Mouse (Mus musculus) forebrain, embryonic 12.5 days (tissue): ENCODE data around the gene Cog1. TPM values are rescaled to one million over a fixed set of nuclear protein-coding genes. Genes with fewer than 3 reads are reported as not detected.
"Not testable (repeated sequence)": the region's sequence is repeated elsewhere in the genome, so short reads cannot be mapped to it uniquely, and the experiment has no call there.

ENCODE experiments used
- ATAC-seq: fragments of 200-750 bp; cut with Nextera tagmentation; 2 replicates; pipeline ENCODE4 v1.8.0; 2017; ENCODE audit warnings: moderate TSS enrichment; ENCODE audit not compliant: low FRiP score
- H3K27ac ChIP-seq: fragments of 300-500 bp; sonication (generic); 2 replicates; pipeline ENCODE4 v1.5.1; 2016; ENCODE audit warnings: mild to moderate bottlenecking
- H3K27me3 ChIP-seq: fragments of 300-500 bp; sonication (generic); 2 replicates; pipeline ENCODE4 v1.6.1; 2016; ENCODE audit warnings: mild to moderate bottlenecking
- H3K36me3 ChIP-seq: fragments of 300-500 bp; sonication (generic); replicated peaks from 2 replicates; pipeline ENCODE4 v1.6.1; 2016; ENCODE audit warnings: mild to moderate bottlenecking
- H3K4me1 ChIP-seq: fragments of 300-500 bp; sonication (generic); 2 replicates; pipeline ENCODE4 v1.6.1; 2016
- H3K4me2 ChIP-seq: fragments of 300-500 bp; sonication (generic); 2 replicates; pipeline ENCODE4 v1.6.1; 2016; ENCODE audit warnings: mild to moderate bottlenecking, moderate library complexity
- H3K4me3 ChIP-seq: fragments of 300-500 bp; sonication (generic); replicated peaks from 2 replicates; pipeline ENCODE4 v1.5.1; 2016; ENCODE audit warnings: mild to moderate bottlenecking
- H3K9ac ChIP-seq: fragments of 300-500 bp; sonication (generic); 2 replicates; pipeline ENCODE4 v1.6.1; 2016; ENCODE audit warnings: mild to moderate bottlenecking
- H3K9me3 ChIP-seq: fragments of 300-500 bp; sonication (generic); 2 replicates; pipeline ENCODE4 v1.6.1; 2016
- WGBS: fragments of 180-500 bp; shearing (Covaris S2); methylation state at CpG from one replicate; pipeline ENCODE4 v1.1.7; 2016; 5-methylcytosine and 5-hydroxymethylcytosine counted together
- polyA plus RNA-seq: library from polyadenylated mRNA; unstranded; fragments of >200 nt; fragmentation: Nextera tagmentation; extraction: Ambion mirVana; gene quantifications from 2 replicates; pipeline ENCODE4 v1.2.1, GENCODE M21; 2016

Gene Cog1
- polyA plus RNA-seq, 1 experiment from 2014 or later: 35.3 TPM

DNA sequence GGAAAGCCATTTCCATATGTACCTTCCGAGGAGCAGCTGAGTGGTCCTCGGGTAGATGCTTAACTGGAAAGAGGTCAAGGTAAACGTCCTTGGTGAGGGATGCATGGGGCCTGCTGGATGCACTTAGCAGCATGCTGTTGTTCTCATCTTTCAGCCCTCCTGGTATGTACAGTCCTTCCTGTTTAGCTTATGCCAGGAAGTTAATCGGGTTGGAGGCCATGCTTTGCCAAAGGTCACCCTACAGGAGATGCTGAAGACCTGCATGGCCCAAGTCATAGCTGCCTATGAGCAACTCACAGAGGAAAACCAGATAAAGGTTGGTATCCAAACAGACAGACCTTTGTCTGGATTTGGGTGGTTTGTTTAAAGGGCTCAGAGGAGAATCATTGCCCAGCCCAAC lies 8.3 kb downstream of the Cog1 start:
- no peaks in the 10 kb centered on the region for H3K27me3 ChIP-seq
- no peak overlapping the region for H3K9ac ChIP-seq
- H3K4me3 ChIP-seq: no peak overlapping the region
- no peak overlapping the region for H3K4me2 ChIP-seq
- 0 out of 2 replicates have a peak, but pooled peaks cover 1% of the 10 kb centered on the region for H3K4me1 ChIP-seq
- 82% methylated on average over 4 of the region's 4 CpGs for WGBS
- no peak for ATAC-seq
- H3K9me3 ChIP-seq: no peaks in the 10 kb centered on the region
- H3K36me3 ChIP-seq: peaks cover 99% of the 10 kb centered on the region
- no peak overlapping the region for H3K27ac ChIP-seq

DNA sequence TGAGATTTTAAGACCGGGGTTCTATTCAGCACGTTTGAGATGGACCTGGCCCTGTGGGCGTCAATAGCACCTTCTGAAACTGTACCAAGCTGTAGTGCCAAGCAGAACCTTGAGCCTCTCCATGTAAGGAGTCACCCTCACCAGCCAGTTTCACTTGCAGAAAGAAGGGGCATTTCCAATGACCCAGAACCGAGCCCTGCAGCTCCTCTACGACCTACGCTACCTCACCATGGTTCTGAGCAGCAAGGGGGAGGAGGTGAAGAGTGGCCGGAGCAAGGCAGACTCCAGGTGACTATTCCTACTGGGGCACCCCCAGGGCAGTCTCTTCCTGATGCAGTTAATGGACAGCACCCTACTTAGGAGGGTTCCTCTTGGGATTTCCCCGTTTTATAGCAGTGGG lies 9.3 kb downstream of the Cog1 start:
- H3K4me3 ChIP-seq: no peak overlapping the region
- no peaks in the 10 kb centered on the region for H3K9me3 ChIP-seq
- 89% methylated on average over 8 of the region's 8 CpGs for WGBS
- H3K4me2 ChIP-seq: no peak overlapping the region
- H3K36me3 ChIP-seq: peaks cover 96% of the 10 kb centered on the region
- no peak overlapping the region for H3K9ac ChIP-seq
- no peaks in the 10 kb centered on the region for H3K4me1 ChIP-seq
- no peak for ATAC-seq
- no peak overlapping the region for H3K27ac ChIP-seq
- no peaks in the 10 kb centered on the region for H3K27me3 ChIP-seq

DNA sequence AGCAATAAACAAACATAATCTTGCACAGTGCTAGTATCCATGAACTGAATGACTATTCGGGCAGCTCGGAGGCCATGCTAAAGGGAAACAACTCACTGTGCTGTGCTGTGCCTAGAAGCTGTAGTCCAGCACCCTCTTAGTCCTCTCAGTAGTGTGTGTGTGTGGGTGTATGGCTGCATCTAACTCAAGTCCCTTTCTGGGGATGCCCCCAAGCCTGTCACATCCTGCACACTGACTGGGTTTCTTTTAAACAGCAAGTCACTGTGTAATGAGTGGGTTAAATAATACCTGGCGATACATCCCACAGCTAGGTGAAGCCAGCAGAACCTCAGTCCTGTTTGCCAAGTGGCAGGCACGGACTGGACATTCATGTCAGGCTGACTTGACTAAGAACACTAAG lies 9.8 kb downstream of the Cog1 start:
- Histone ChIP-seq H3K9me3 (no peaks in the 10 kb centered on the region), H3K36me3 (peaks cover 96% of the 10 kb centered on the region), H3K27me3 (no peaks in the 10 kb centered on the region), H3K4me2 (no peak overlapping the region), H3K4me3 (no peak overlapping the region), H3K9ac (no peak overlapping the region), H3K27ac (no peak overlapping the region), H3K4me1 (no peaks in the 10 kb centered on the region)
- WGBS: 90% methylated on average over 4 of the region's 4 CpGs
- no peak for ATAC-seq

DNA sequence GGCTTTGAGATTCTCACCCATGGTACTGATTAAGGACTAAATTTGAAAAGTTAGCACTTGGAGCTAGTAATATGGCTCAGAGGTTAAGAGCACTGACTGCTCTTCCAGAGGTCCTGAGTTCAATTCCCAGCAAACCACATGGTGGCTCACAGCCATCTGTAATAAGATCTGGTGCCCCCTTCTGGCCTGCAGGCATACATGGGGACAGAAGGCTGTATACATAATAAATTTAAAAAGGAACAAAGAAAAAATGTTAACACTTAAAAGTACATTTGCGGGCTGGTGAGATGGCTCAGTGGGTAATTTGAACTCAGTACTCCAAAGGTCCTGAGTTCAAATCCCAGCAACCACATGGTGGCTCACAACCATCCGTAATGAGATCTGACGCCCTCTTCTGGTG lies 11.2 kb downstream of the Cog1 start:
- ATAC-seq, H3K9me3 ChIP-seq, H3K4me2 ChIP-seq, H3K4me3 ChIP-seq, H3K9ac ChIP-seq, H3K27me3 ChIP-seq, H3K27ac ChIP-seq, H3K4me1 ChIP-seq: not testable (repeated sequence)
- WGBS: 96% methylated on average over 3 of the region's 3 CpGs
- peaks cover 87% of the 10 kb centered on the region for H3K36me3 ChIP-seq

DNA sequence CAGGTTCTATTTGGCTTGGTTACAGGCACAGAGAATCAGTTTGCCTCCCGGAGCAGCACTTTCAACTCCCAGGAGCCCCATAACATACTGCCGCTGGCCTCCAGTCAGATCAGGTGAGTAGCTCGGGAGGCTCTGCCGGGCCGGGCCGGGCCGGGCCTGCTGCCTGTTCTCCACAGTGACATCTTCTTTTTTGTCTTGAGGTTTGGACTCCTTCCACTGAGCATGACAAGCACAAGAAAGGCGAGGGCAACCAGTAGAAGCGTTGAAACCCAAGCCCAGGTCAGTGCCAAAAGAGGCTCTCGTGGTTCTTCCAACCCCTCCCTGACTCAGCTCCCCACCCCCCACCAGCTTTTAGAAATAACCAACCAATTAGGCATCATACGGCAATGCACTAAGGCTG lies 12.0 kb downstream of the Cog1 start:
- no peak for ATAC-seq
- H3K4me1 ChIP-seq: no peaks in the 10 kb centered on the region
- peaks cover 79% of the 10 kb centered on the region for H3K36me3 ChIP-seq
- no peak overlapping the region for H3K27ac ChIP-seq
- WGBS: 94% methylated on average over 11 of the region's 11 CpGs
- no peak overlapping the region for H3K4me3 ChIP-seq
- H3K4me2 ChIP-seq: no peak overlapping the region
- no peak overlapping the region for H3K9ac ChIP-seq
- no peaks in the 10 kb centered on the region for H3K9me3 ChIP-seq
- H3K27me3 ChIP-seq: no peaks in the 10 kb centered on the region

DNA sequence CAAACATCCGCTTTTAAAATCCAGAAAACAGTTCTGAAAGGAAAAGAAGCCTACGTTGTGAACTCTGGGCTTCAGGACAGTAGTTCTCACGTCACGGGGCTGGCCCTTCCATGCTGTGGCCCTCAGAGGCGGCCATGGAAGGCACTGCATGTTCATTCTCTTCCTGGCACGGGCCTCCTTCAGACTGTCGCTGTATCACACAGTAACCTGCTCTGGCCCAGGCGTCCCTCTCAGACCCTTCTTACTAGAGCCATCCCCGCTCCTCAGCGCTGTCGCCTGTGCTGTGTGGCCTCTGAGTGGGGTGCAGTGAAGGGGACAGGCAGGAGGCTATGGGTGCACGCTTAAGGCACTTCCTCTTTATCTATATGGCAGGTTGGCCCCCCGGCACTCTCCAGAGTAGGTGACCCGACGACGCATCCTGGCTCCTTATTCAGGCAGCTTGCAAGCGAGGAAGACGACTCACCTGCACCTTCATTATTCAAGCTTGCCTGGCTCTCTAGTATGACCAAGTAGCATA lies 12.9 kb downstream of the Cog1 start:
- Histone ChIP-seq H3K27ac (no peak overlapping the region), H3K36me3 (peaks cover 70% of the 10 kb centered on the region), H3K4me3 (no peak overlapping the region), H3K4me1 (peaks cover 4% of the 10 kb centered on the region; the same call in 1 of the 2 replicates), H3K4me2 (no peak overlapping the region), H3K27me3 (no peaks in the 10 kb centered on the region), H3K9ac (no peak overlapping the region), H3K9me3 (no peaks in the 10 kb centered on the region)
- 94% methylated on average over 18 of the region's 18 CpGs for WGBS
- no peak for ATAC-seq

DNA sequence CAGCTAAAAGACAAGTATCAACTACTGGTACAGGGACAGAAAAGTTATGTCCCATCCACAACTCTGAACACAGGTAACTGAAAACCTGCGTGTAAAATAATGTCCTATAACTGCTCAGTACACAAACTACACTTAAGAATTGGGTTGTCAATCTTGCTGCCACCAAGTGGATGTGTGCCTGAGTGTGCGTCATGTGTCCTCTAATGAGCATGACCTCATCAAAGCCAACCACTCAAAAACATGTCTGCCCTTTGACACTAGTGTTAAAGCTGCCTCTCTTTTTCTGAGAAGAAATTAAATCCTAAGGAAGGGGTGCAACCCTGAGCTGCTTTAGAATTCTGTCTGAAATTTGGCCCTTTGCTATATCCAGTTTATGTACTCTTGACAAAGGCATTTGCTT lies 15.3 kb downstream of the Cog1 start:
- 76% methylated on average over 2 of the region's 2 CpGs for WGBS
- H3K4me1 ChIP-seq: peaks cover 10% of the 10 kb centered on the region
- no peak overlapping the region for H3K9ac ChIP-seq
- H3K27me3 ChIP-seq: no peaks in the 10 kb centered on the region
- H3K36me3 ChIP-seq: peaks cover 66% of the 10 kb centered on the region
- ATAC-seq: no peak
- H3K4me2 ChIP-seq: no peak overlapping the region
- no peak overlapping the region for H3K4me3 ChIP-seq
- no peaks in the 10 kb centered on the region for H3K9me3 ChIP-seq
- H3K27ac ChIP-seq: no peak overlapping the region

DNA sequence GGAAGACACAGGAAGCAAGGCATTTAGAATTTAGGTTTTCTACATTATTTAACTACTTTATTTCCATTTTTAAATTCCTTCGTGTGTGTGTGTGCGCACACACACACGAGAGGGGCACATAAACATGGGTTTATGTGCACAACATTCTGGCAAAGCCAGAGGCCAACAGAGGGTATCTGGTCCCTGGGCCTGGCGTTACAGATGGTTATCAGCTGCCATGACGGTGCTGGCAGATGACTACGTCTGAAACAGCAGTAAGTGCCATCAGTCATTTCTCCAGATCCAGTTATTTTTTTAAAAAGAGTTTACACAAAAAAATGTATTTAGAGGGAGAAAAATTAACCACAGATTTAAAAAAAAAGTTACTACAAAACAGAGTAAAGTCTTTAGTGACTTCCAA lies 17.2 kb downstream of the Cog1 start:
- Histone ChIP-seq H3K4me2 (no peak overlapping the region), H3K27ac (no peak overlapping the region), H3K9ac (no peak overlapping the region), H3K4me3 (no peak overlapping the region), H3K4me1 (peaks cover 10% of the 10 kb centered on the region), H3K27me3 (no peaks in the 10 kb centered on the region), H3K36me3 (peaks cover 63% of the 10 kb centered on the region), H3K9me3 (no peaks in the 10 kb centered on the region)
- 91% methylated on average over 6 of the region's 6 CpGs for WGBS
- ATAC-seq: no peak

DNA sequence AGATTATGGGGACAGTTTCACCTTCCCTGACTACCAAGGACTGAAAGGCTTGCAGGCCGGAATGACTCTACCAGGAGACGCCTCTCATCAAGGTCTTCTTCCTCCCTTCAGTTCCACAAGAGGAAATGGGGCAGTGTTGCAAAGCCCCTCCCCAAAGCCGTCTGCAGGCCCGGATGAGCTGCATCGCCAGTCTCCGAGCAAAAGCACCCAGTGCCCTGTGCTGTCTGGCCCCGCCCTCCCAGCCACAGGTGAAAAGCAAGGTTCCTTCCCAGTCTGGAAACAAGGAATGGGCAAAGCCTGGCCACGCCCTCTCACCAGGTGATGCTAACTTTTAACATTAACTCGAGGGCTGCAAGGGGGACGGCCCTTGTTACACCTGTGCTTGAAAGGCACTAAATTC lies 17.7 kb downstream of the Cog1 start:
- H3K9me3 ChIP-seq: no peaks in the 10 kb centered on the region
- no peak overlapping the region for H3K9ac ChIP-seq
- no peaks in the 10 kb centered on the region for H3K27me3 ChIP-seq
- no peak for ATAC-seq
- WGBS: 65% methylated on average over 10 of the region's 10 CpGs
- no peak overlapping the region for H3K27ac ChIP-seq
- no peak overlapping the region for H3K4me2 ChIP-seq
- peaks cover 10% of the 10 kb centered on the region for H3K4me1 ChIP-seq
- peaks cover 61% of the 10 kb centered on the region for H3K36me3 ChIP-seq
- no peak overlapping the region for H3K4me3 ChIP-seq

DNA sequence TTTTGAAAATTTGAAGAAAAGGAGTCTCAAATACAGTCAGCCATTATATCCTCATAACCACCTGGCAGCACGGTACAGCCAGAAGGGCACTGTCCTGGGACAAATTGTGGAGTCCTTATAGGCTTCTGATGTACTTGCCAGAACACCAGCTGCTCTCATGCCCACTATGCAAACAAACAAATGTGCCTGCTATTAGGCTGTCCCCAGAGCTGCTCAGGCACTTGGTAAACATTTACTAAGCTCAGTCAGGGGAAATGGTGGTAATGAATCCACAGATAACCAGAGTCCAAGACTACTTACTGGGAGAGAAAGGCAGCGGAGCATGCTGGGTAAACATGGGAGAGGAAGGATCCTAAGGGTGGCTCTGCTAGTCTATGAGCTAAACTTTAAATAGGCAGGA lies 18.2 kb downstream of the Cog1 start:
- no peaks in the 10 kb centered on the region for H3K9me3 ChIP-seq
- H3K27ac ChIP-seq: peak overlapping the region; percentile 54; the same call in 1 of the 2 replicates
- no peak overlapping the region for H3K4me2 ChIP-seq
- no peak overlapping the region for H3K9ac ChIP-seq
- no peaks in the 10 kb centered on the region for H3K27me3 ChIP-seq
- peaks cover 56% of the 10 kb centered on the region for H3K36me3 ChIP-seq
- 91% methylated on average over 2 of the region's 2 CpGs for WGBS
- no peak for ATAC-seq
- H3K4me3 ChIP-seq: no peak overlapping the region
- peaks cover 10% of the 10 kb centered on the region for H3K4me1 ChIP-seq

DNA sequence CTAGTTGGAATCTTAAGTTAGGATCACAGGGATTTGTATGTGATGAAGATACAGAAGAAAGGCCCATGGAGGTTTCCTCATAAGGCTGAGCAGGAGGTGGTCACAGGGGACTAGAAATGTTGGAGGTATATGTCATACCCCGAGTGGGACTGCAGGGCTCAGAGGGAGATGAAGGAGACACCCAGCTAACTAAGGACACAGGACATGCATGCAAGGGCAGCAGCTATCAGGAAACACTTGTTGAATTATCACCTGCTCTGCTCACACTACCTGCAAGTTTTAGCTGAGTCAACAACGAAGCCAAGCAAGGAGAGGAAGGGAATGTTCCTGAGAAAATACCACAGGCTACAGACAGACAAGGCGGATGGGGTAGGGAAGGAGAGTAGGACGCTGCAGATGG lies 18.7 kb downstream of the Cog1 start:
- Histone ChIP-seq H3K9ac (no peak overlapping the region), H3K4me1 (peaks cover 10% of the 10 kb centered on the region), H3K27ac (no peak overlapping the region), H3K4me2 (no peak overlapping the region), H3K9me3 (no peaks in the 10 kb centered on the region), H3K4me3 (no peak overlapping the region), H3K36me3 (peaks cover 57% of the 10 kb centered on the region), H3K27me3 (no peaks in the 10 kb centered on the region)
- ATAC-seq: no peak
- WGBS: 88% methylated on average over 4 of the region's 4 CpGs

DNA sequence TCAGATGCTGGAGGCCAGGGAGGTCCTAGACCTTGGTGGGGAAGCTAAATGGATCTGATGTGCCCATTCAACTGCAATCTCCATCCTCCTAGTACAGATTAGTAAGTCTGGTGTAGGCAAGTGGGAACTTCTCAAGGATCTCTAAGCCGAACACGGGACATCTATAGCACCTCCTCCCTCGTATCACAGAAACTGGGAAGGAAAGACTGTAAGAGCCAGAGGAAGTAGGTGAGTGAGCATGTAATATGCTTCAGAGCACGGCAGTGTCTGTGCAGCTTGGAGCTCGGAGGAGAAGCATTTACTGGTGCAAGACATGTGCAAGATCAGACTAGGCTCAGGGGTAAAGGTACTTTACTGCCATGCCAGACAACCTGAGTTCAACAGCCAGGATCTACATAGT lies 19.9 kb downstream of the Cog1 start:
- H3K36me3 ChIP-seq: peaks cover 57% of the 10 kb centered on the region
- ATAC-seq: no peak

DNA sequence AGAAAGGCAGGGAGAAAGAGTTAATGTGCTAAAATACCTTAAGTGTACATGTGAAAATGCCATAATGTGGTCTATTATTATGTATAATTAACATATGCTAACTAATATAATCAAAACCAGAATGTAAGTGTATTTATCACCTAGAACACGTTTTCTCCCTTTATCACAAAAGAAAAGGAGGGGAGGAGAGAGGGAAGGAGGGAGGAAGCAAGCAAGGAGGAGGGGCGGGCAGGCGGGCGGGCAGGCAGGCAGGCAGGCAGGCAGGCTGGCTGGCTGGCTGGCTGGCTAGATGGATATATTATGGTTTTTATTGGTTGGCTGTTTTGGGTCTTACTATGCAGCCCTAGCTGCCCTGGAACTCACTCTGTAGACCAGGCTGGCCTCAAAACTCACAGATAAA lies 20.7 kb downstream of the Cog1 start:
- H3K36me3 ChIP-seq: peaks cover 57% of the 10 kb centered on the region
- H3K27me3 ChIP-seq: no peaks in the 10 kb centered on the region
- H3K4me3 ChIP-seq: no peak overlapping the region
- WGBS: 80% methylated on average over 4 of the region's 4 CpGs
- H3K4me1 ChIP-seq: peaks cover 10% of the 10 kb centered on the region
- no peak overlapping the region for H3K4me2 ChIP-seq
- ATAC-seq: no peak
- no peak overlapping the region for H3K27ac ChIP-seq
- no peak overlapping the region for H3K9ac ChIP-seq
- H3K9me3 ChIP-seq: no peaks in the 10 kb centered on the region

More for the DNA sequence above, 19.9 kb downstream of the Cog1 start:
- 96% methylated on average over 5 of the region's 5 CpGs for WGBS
- H3K4me2 ChIP-seq: no peak overlapping the region
- H3K27me3 ChIP-seq: no peaks in the 10 kb centered on the region
- H3K4me1 ChIP-seq: peaks cover 10% of the 10 kb centered on the region
- no peaks in the 10 kb centered on the region for H3K9me3 ChIP-seq
- H3K9ac ChIP-seq: no peak overlapping the region
- no peak overlapping the region for H3K27ac ChIP-seq
- H3K4me3 ChIP-seq: no peak overlapping the region
